Mouse (Mus musculus) heart, embryonic 14.5 days (tissue): Measurements from ENCODE around the gene Hspb3. TPM values are rescaled to one million over a fixed set of nuclear protein-coding genes. Genes with fewer than 3 reads are reported as not detected.

ENCODE experiments used
- ATAC-seq: fragments of 200-750 bp; cut with Nextera tagmentation; 2 replicates; pipeline ENCODE4 v1.8.0; 2017; ENCODE audit warnings: low read depth, moderate TSS enrichment; ENCODE audit not compliant: insufficient number of reproducible peaks, insufficient read depth, low FRiP score
- H3K27ac ChIP-seq, 2 experiments: fragments of 200-500 bp in 1 of 2; fragments of 300-500 bp in 1 of 2; sonication (generic) in 1 of 2; replicated peaks in 1 of 2; 2 replicates each; pipeline ENCODE4 v1.5.1; 2012 to 2014; ENCODE audit warnings: low read depth in 2 of 2, low read length in 2 of 2, control low read depth in 1 of 2, mild to moderate bottlenecking in 1 of 2, mixed read lengths in 1 of 2; ENCODE audit not compliant: control insufficient read depth in 1 of 2, insufficient read depth in 1 of 2
- H3K27me3 ChIP-seq: fragments of 300-500 bp; sonication (generic); 2 replicates; pipeline ENCODE4 v1.6.1; 2014; ENCODE audit warnings: mild to moderate bottlenecking, low read length, control low read depth; ENCODE audit not compliant: control insufficient read depth, insufficient read depth
- H3K36me3 ChIP-seq: fragments of 300-500 bp; sonication (generic); 2 replicates; pipeline ENCODE4 v1.6.1; 2014; ENCODE audit warnings: mild to moderate bottlenecking, control low read depth, low read length, mixed read lengths; ENCODE audit not compliant: control insufficient read depth, insufficient read depth
- H3K4me1 ChIP-seq, 2 experiments: fragments of 200-500 bp in 1 of 2; fragments of 300-500 bp in 1 of 2; sonication (generic) in 1 of 2; 2 replicates each; pipeline ENCODE4 v1.6.1; 2012 to 2014; ENCODE audit warnings: low read length in 2 of 2, control low read depth in 1 of 2, mixed read lengths in 1 of 2; ENCODE audit not compliant: control insufficient read depth in 2 of 2, insufficient read depth in 2 of 2
- H3K4me2 ChIP-seq: fragments of 300-500 bp; sonication (generic); 2 replicates; pipeline ENCODE4 v1.6.1; 2014; ENCODE audit warnings: mild to moderate bottlenecking, low read length
- H3K4me3 ChIP-seq, 2 experiments: fragments of 200-500 bp in 1 of 2; fragments of 300-500 bp in 1 of 2; sonication (generic) in 1 of 2; 2 replicates each; pipeline ENCODE4 v1.5.1; 2012 to 2014; ENCODE audit warnings: low read length in 2 of 2, mild to moderate bottlenecking in 2 of 2, control low read depth in 1 of 2, low read depth in 1 of 2, moderate library complexity in 1 of 2; ENCODE audit not compliant: control insufficient read depth in 1 of 2, insufficient read depth in 1 of 2
- H3K9ac ChIP-seq: fragments of 300-500 bp; sonication (generic); 2 replicates; pipeline ENCODE4 v1.6.1; 2014; ENCODE audit warnings: mild to moderate bottlenecking, low read length
- H3K9me3 ChIP-seq: fragments of 300-500 bp; sonication (generic); 2 replicates; pipeline ENCODE4 v1.6.1; 2016; ENCODE audit warnings: low read length, control low read depth; ENCODE audit not compliant: control insufficient read depth
- WGBS: fragments of 180-500 bp; shearing (Covaris S2); extraction: QIAGEN DNeasy Blood & Tissue Kit; methylation state at CpG from one replicate; pipeline ENCODE4 v1.1.7; 2014; 5-methylcytosine and 5-hydroxymethylcytosine counted together
- polyA plus RNA-seq: library from polyadenylated mRNA; unstranded; fragments of >200 nt; fragmentation: Nextera tagmentation; extraction: Ambion mirVana; gene quantifications from 2 replicates; pipeline ENCODE4 v1.2.1, GENCODE M21; 2014

Hspb3 gene
- polyA plus RNA-seq, 1 experiment from 2014 or later, result 60.4 TPM

GRCm38 (mm10) chr13:113691644-113692043, 28.2 kb upstream of the Hspb3 start:
- no peak overlapping the region for H3K4me2 ChIP-seq
- no peak overlapping the region for H3K9ac ChIP-seq
- 42% methylated on average over 9 of the region's 9 CpGs for WGBS
- H3K4me1 ChIP-seq, result no peaks in the 10 kb centered on the region
- no peaks in the 10 kb centered on the region for H3K36me3 ChIP-seq
- no peaks in the 10 kb centered on the region for H3K27me3 ChIP-seq
- ATAC-seq, result no peak
- H3K27ac ChIP-seq, result no peak overlapping the region
- H3K4me3 ChIP-seq, result no peak overlapping the region
- H3K9me3 ChIP-seq, result no peaks in the 10 kb centered on the region

- 29% methylated on average over 7 of the region's 7 CpGs for WGBS
- H3K4me3 ChIP-seq, result no peak overlapping the region
Observed at GRCm38 (mm10) chr13:113689883-113690282, 26.4 kb upstream of the Hspb3 start.

DNA sequence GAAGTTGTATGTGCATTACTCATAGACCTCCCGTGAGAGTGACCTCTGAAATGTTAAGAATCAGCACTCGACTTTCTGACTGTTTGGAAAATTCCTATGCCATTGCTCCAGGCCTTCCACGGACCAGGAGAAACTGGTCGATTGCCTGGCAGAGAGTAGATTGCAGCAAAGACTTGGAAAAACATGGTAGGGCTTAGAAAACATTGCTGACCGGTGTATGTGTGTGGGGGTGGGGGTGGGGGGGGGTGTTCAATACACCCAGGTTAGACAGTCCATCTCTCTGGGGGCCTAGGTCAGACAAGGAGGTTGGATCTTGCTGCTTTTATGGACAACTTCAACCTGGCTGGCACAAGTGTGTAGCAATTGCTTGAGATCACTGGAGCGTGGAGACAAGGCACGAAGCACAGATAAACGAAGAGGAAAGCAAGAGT, 23.2 kb upstream of the Hspb3 start:
- Histone ChIP-seq H3K4me3 (no peak overlapping the region), H3K9me3 (no peaks in the 10 kb centered on the region), H3K4me2 (no peak overlapping the region), H3K36me3 (no peaks in the 10 kb centered on the region), H3K4me1 (no peaks in the 10 kb centered on the region), H3K27ac (no peak overlapping the region), H3K9ac (no peak overlapping the region), H3K27me3 (no peaks in the 10 kb centered on the region)
- no peak for ATAC-seq
- 61% methylated on average over 8 of the region's 8 CpGs for WGBS

More at GRCm38 (mm10) chr13:113689883-113690282, 26.4 kb upstream of the Hspb3 start:
- no peak overlapping the region for H3K4me2 ChIP-seq
- no peaks in the 10 kb centered on the region for H3K4me1 ChIP-seq
- no peaks in the 10 kb centered on the region for H3K27me3 ChIP-seq
- no peak for ATAC-seq
- no peaks in the 10 kb centered on the region for H3K36me3 ChIP-seq
- H3K9me3 ChIP-seq, result no peaks in the 10 kb centered on the region
- no peak overlapping the region for H3K9ac ChIP-seq
- no peak overlapping the region for H3K27ac ChIP-seq

DNA sequence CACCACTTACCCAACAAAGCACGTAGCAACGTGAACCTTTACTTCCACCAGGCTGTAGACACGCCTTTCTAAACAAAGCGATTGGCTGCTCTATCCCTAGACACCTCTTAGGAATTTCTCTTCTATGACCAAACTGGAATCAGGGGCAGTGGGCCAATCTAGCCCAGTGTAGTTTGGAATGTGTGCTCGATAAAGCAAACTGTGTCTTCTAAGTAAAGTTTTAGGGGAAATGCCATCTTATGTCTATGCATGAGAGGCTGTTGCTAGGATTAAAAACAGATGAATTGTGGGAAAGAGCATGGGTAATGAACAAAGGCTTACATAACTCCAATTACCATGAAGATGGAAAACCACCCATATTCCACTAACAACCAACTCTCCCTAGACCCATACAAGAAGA, 19.3 kb upstream of the Hspb3 start:
- no peak overlapping the region for H3K4me2 ChIP-seq
- H3K4me3 ChIP-seq, result no peak overlapping the region
- ATAC-seq, result no peak
- H3K9ac ChIP-seq, result no peak overlapping the region
- WGBS, result 83% methylated on average over 5 of the region's 5 CpGs
- H3K27ac ChIP-seq, result no peak overlapping the region
- peaks cover 5% of the 10 kb centered on the region for H3K9me3 ChIP-seq
- no peaks in the 10 kb centered on the region for H3K4me1 ChIP-seq
- no peaks in the 10 kb centered on the region for H3K36me3 ChIP-seq
- H3K27me3 ChIP-seq, result no peaks in the 10 kb centered on the region

- peaks cover 5% of the 10 kb centered on the region for H3K9me3 ChIP-seq
- no peak for ATAC-seq
- 91% methylated on average over 7 of the region's 7 CpGs for WGBS
- no peak overlapping the region for H3K4me2 ChIP-seq
- no peaks in the 10 kb centered on the region for H3K4me1 ChIP-seq
- H3K4me3 ChIP-seq, result no peak overlapping the region
- no peaks in the 10 kb centered on the region for H3K36me3 ChIP-seq
- no peak overlapping the region for H3K27ac ChIP-seq
- no peak overlapping the region for H3K9ac ChIP-seq
- no peaks in the 10 kb centered on the region for H3K27me3 ChIP-seq
Observed at GRCm38 (mm10) chr13:113680646-113681045, 17.2 kb upstream of the Hspb3 start.

DNA sequence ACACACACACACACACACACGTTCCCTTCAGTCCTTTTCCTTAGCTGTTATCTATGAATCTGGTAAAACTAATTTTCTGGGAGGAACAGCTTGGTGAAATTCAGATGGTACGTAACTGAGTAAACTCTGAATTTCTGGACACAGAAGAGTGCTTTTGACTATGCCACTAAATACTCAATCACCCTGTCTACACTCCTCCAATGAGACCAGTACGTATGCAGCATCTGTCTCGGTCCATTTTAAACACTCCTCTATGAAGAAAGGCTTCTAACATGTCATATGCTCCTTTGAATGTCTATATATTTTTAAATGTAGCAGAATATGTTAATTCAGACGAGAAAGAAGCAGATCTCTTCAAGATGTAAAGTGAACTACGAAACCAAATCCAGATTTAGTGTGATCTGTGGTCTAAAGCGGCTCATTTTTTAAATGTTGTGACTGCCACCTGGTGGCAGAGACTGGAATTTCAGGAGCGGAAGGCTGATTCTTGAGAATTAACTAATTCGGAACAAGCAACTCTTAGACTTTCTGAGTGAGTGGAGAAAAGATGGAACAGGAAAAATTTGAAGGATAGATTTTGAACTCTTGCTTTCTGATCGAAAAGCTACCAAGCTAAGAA, 6.1 kb upstream of the Hspb3 start:
- Histone ChIP-seq H3K4me1 (no peaks in the 10 kb centered on the region), H3K9me3 (no peaks in the 10 kb centered on the region), H3K9ac (no peak overlapping the region), H3K27ac (no peak overlapping the region), H3K36me3 (no peaks in the 10 kb centered on the region), H3K27me3 (no peaks in the 10 kb centered on the region), H3K4me3 (no peak overlapping the region), H3K4me2 (no peak overlapping the region)
- 36% methylated on average over 10 of the region's 10 CpGs for WGBS
- ATAC-seq, result no peak

DNA sequence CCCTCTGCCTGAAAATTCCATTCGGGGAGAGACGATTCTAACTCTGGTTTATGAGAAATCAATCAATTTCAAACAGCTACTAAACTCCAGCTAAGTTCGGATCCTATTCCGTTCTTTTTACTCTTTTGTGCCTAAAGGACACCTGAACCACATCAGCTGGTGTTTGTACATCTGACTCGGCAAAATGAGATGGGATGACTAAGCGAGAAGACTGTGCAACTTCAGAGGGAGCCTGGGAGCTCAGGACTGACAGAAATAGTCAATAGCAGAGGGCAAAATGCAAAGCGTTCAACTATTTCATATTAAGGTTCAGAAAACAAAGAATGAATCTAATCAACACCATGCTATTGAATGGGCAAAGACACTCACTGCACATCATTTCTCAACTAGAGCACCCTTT, 407 bp upstream of the Hspb3 start:
- Histone ChIP-seq H3K4me3 (peak overlapping the region; percentile 52 to 69; a peak in 3 of 4 replicates), H3K9me3 (no peaks in the 10 kb centered on the region), H3K27ac (peak overlapping the region; percentile 96 to 100), H3K27me3 (no peaks in the 10 kb centered on the region), H3K36me3 (no peaks in the 10 kb centered on the region), H3K9ac (peak overlapping the region; percentile 62; the same call in 1 of the 2 replicates), H3K4me1 (peaks cover 6 to 15% of the 10 kb centered on the region in 2 experiments), H3K4me2 (peak overlapping the region; percentile 70)
- ATAC-seq, result no peak
- 50% methylated on average over 7 of the region's 7 CpGs for WGBS

GRCm38 (mm10) chr13:113661826-113662271, 1.6 kb downstream of the Hspb3 start:
- H3K4me3 ChIP-seq, result peak overlapping the region; percentile 52 to 59
- peak overlapping the region; percentile 96 to 97 for H3K27ac ChIP-seq
- peak overlapping the region; percentile 83 for H3K9ac ChIP-seq
- no peaks in the 10 kb centered on the region for H3K27me3 ChIP-seq
- H3K4me1 ChIP-seq, result peaks cover 9 to 29% of the 10 kb centered on the region in 2 experiments
- no peaks in the 10 kb centered on the region for H3K9me3 ChIP-seq
- H3K4me2 ChIP-seq, result peak overlapping the region; percentile 70
- WGBS, result 23% methylated on average over 7 of the region's 7 CpGs
- H3K36me3 ChIP-seq, result no peaks in the 10 kb centered on the region
- peak; percentile 77; the same call in 1 of the 2 replicates for ATAC-seq
